Mouse (Mus musculus): ENCODE measurements around the gene Ggt6. TPM values are rescaled to one million over a fixed set of nuclear protein-coding genes. Genes with fewer than 3 reads are reported as not detected.
"Not testable (repeated sequence)": the region's sequence is repeated elsewhere in the genome, so short reads cannot be mapped to it uniquely, and the experiment has no call there.

Gene Ggt6
- polyA plus RNA-seq, 1 experiment: 0.22 TPM

DNA sequence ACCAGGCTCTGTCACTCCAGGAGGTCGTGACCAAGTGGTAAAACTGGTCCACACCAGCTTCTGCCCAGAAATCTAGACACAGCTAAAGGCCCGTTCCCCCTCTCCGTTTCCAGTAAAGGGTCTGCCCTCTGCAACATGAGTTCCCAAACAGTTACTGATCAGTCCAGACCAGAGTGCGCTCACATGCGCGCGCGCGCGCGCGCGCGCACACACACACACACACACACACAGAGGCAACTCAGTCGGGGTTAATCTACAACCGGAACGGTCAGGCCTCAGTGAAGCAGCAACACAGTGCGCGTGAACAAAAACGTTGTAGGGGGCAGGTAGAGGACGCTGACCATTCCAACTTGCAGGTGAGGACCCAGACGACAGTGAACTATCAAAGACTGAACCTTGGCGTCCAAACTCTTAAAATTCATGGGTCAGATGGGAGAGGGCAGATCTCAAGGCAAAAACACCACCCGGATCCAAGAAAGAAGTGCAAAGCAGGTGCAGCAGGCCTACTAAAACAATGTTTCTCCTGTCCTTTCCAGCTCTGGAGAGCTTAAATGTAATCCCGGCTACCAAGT is 24.7 kb upstream of the Ggt6 start:
- no peak for DNase-seq (ENCODE audit: extremely low spot score in 1 of 2, low spot score in 1 of 2)

- DNase-seq (ENCODE audit: extremely low spot score in 1 of 2, low spot score in 1 of 2): peak in 1 of 2 experiments; percentile 31
Observed at GRCm38 (mm10) chr11:72411093-72411921, 24.0 kb upstream of the Ggt6 start, which contains the start of gene Smtnl2. Smtnl2 (minus strand) TSS chr11:72411713.

- DNase-seq (ENCODE audit: extremely low spot score in 1 of 2, low spot score in 1 of 2): no peak
Observed at GRCm38 (mm10) chr11:72411945-72412344, 23.4 kb upstream of the Ggt6 start.

GRCm38 (mm10) chr11:72413016-72413415 is 22.3 kb upstream of the Ggt6 start:
- no peak for DNase-seq (ENCODE audit: extremely low spot score in 1 of 2, low spot score in 1 of 2)

GRCm38 (mm10) chr11:72413601-72414190 is 21.6 kb upstream of the Ggt6 start:
- no peak for DNase-seq (ENCODE audit: extremely low spot score in 1 of 2, low spot score in 1 of 2)

DNA sequence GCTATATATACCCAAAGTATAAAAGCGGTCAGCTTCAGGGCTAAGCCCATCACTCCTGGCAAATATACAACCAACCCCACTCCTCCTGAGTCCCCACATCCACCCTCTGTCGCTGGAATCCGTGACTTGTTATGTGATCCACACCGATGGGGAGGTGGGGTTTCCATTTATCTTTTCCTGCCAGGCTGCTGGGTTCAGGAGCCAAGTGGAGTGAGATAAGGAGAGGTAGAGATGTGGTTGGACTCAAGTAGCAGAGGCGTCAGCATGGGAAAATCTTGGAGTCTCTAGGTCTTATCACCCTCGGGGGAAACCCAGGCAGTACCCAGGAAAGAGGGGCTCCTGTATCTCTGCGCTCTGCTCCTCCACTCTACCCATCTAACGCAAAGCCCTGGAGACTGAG is 20.2 kb upstream of the Ggt6 start:
- no peak for DNase-seq (ENCODE audit: extremely low spot score in 1 of 2, low spot score in 1 of 2)

GRCm38 (mm10) chr11:72416666-72417065 is 18.7 kb upstream of the Ggt6 start:
- DNase-seq (ENCODE audit: extremely low spot score in 1 of 2, low spot score in 1 of 2): no peak

GRCm38 (mm10) chr11:72417376-72417775 is 17.9 kb upstream of the Ggt6 start:
- no peak for DNase-seq (ENCODE audit: extremely low spot score in 1 of 2, low spot score in 1 of 2)

GRCm38 (mm10) chr11:72418227-72418626 is 17.1 kb upstream of the Ggt6 start:
- no peak for DNase-seq (ENCODE audit: extremely low spot score in 1 of 2, low spot score in 1 of 2)

- no peak for DNase-seq (ENCODE audit: extremely low spot score in 1 of 2, low spot score in 1 of 2)
Observed at GRCm38 (mm10) chr11:72419006-72419405, 16.3 kb upstream of the Ggt6 start.

- no peak for DNase-seq (ENCODE audit: extremely low spot score in 1 of 2, low spot score in 1 of 2)
Observed at GRCm38 (mm10) chr11:72420460-72421122, 14.7 kb upstream of the Ggt6 start.

- no peak for DNase-seq (ENCODE audit: extremely low spot score in 1 of 2, low spot score in 1 of 2)
Observed at GRCm38 (mm10) chr11:72421518-72422278, 13.6 kb upstream of the Ggt6 start.

- no peak for DNase-seq (ENCODE audit: extremely low spot score in 1 of 2, low spot score in 1 of 2)
Observed at GRCm38 (mm10) chr11:72423686-72424085, 11.6 kb upstream of the Ggt6 start.

- no peak for DNase-seq (ENCODE audit: extremely low spot score in 1 of 2, low spot score in 1 of 2)
Observed at GRCm38 (mm10) chr11:72425201-72425600, 10.1 kb upstream of the Ggt6 start.

DNA sequence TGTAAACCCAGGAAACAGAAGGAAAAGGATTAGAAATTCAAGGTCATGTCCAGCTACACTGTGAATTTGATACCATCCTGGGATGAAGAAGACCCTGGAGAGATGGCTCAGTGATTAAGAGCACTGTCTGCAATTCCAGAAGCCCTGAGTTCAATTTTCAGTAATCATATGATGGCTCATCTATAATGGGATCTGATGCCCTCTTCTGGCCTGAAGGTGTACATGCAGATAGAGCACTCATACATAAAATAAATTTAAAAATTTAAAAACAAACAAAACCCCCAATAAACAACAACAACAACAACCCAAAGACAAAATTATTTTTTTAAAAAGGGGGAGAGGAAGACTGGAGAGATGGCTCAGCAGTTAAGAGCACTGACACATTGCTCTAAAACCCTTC is 8.4 kb upstream of the Ggt6 start:
- DNase-seq (ENCODE audit: extremely low spot score in 1 of 2, low spot score in 1 of 2): no peak

DNA sequence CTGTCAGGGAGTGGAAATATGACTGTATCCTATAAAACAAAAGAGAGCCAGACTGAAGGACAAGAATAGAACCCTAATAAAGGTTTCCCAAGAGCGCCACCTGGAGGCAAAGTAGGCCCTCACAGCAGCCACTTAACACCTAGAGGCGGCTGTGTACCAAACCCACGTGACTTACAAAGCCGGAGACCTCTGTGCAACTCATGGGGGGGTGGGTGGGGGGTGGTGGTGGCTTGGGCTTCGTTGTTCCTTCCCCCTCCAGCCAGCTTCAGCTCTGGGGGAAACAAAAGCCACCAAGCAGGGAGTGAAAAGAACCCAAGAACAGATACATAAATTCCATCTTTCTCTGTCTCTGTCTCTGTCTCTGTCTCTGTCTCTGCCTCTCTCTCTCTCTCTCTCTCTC is 6.6 kb upstream of the Ggt6 start:
- DNase-seq (ENCODE audit: extremely low spot score in 1 of 2, low spot score in 1 of 2): peak in 1 of 2 experiments; percentile 85

- DNase-seq (ENCODE audit: extremely low spot score in 1 of 2, low spot score in 1 of 2): peak; percentile 49 to 90
Observed at GRCm38 (mm10) chr11:72429288-72429690, 6.0 kb upstream of the Ggt6 start.

GRCm38 (mm10) chr11:72430311-72431068 is 4.8 kb upstream of the Ggt6 start:
- DNase-seq (ENCODE audit: extremely low spot score in 1 of 2, low spot score in 1 of 2): not testable (repeated sequence)

DNA sequence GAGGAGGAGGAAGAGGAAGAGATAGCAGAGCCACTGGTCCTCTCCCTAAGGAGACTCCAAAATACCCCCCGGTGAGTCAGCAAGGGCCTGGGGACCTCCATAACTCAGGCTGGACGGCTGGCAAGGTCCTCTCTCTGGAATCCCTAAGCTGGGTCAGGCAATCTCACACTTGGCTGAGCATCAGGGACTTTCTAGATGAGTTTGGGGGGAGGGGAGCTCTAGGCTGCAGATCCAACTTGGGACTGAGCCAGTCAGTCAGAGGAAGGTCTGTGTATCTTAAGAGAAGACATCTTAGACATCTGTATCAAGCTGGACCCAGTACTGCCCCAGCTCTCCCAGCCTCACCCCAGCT is 344 bp downstream of the Ggt6 start:
- DNase-seq (ENCODE audit: extremely low spot score in 1 of 2, low spot score in 1 of 2): no peak

GRCm38 (mm10) chr11:72436271-72436670 is 945 bp downstream of the Ggt6 start:
- DNase-seq (ENCODE audit: extremely low spot score in 1 of 2, low spot score in 1 of 2): no peak
